Mouse (Mus musculus) megakaryocyte, embryonic 14.5 days (primary cell): ENCODE measurements around the gene Spg20.

Experiments
- FLI1 ChIP-seq: IDR thresholded peaks from 2 replicates; pipeline ENCODE4 v1.6.1; 2012; ENCODE audit warnings: low read length, inconsistent platforms, mixed read lengths
- GATA1 ChIP-seq: IDR thresholded peaks from 3 replicates; pipeline ENCODE4 v1.6.1; 2012; ENCODE audit warnings: mixed read lengths, low read length, inconsistent platforms, borderline replicate concordance

GRCm38 (mm10) chr3:55106051-55106450 lies 5.9 kb upstream of the Spg20 start:
- no peak for TF ChIP-seq GATA1
- no peak for TF ChIP-seq FLI1
